Mouse (Mus musculus): ENCODE data around the gene Mdc1.

The Mdc1 gene

DNA sequence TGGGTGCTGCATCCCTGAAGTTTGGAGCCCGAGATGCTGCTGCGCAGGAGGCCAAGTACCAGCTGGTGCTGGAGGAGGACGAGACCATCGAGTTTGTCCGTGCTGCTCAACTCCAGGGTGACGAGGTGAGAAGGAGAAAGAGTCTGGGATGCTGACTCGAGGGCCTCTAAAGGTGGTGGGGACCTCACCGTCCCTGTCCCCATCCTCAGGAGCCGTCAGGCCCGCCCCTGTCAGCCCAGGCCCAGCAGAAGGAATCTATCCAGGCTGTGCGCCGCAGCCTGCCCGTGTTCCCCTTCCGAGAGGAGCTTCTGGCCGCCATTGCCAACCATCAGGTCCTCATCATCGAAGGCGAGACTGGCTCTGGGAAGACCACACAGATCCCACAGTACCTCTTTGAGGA is 41.6 kb downstream of the Mdc1 start:
- no peak for DNase-seq (ENCODE audit: low spot score)

DNA sequence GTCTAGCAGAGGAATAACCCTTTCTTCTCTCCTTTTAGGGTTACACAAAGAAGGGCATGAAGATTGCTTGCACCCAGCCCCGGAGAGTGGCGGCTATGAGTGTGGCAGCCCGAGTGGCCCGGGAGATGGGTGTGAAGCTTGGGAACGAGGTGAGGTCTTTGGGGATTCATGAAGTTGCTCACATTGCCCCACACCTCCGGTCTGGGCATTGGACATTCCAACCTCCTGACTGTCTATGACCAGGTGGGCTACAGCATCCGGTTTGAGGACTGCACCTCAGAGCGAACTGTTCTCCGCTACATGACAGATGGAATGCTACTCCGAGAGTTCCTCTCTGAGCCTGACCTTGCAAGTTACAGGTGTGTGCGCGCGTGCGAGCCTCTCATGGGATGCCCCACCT is 42.5 kb downstream of the Mdc1 start:
- DNase-seq (ENCODE audit: low spot score) = no peak

DNA sequence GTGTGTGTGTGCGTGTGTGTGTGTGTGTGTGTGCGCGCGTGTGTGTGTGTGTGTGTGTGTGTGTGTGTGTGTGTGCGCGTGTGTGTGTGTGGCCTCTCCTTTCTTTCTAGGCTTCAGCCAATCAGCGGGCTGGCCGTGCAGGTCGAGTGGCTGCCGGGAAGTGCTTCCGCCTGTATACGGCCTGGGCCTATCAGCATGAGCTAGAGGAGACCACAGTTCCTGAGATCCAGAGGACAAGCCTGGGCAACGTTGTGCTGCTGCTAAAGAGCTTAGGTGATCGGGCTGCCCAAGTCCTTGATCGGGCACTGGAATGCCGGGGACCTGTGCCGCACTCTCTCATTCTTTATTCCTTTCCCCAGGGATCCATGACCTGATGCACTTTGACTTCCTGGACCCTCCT is 46.4 kb downstream of the Mdc1 start:
- no peak for DNase-seq (ENCODE audit: low spot score)

DNA sequence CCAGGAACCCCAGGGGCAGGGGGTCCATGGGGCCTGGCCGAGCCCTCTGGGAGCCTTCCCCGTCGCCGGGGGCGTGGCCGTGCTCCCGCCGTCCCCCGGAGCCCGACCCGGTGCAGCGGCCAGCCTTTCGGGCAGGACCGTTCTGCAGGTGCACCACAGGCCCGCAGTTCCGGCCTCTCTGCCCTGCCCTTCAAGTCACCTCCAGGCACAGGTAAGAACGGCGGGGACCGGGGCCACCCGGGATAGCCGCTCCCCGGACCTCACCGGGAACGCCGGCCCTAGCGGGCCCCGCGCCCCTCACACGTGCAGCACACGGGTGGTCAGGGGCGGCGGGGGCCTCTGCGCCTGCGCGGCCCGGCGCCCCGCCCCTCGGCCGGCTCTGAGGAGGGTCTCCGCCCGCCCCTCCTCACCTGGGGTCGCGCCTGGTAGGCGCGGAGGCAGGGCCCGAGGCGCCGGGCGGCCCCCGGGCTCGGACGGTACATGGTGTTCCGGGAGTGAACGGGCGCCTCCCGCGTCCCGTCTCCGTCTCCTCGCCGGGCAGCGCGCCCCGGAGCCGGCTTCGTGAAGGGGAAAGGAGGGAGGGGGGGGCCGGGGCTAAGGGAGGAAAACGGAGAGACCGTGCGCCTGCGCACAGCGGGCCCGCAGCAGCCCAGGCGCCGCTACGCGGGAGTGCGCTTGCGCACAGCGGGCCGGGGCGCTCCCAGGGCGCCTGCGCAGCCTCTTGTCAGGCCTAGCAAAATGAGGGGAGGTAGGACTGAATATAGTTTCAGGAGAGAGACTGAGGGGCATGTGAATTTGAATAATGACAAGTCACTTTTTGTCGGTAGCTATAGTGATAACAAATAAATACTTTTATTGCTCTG is 55.7 kb downstream of the Mdc1 start, which contains the start of gene 2310061I04Rik:
TSS of gene 2310061I04Rik (minus strand) at position 651 of the 863 bp plus-strand sequence.
- peak; percentile 95 for DNase-seq (ENCODE audit: low spot score)

DNA sequence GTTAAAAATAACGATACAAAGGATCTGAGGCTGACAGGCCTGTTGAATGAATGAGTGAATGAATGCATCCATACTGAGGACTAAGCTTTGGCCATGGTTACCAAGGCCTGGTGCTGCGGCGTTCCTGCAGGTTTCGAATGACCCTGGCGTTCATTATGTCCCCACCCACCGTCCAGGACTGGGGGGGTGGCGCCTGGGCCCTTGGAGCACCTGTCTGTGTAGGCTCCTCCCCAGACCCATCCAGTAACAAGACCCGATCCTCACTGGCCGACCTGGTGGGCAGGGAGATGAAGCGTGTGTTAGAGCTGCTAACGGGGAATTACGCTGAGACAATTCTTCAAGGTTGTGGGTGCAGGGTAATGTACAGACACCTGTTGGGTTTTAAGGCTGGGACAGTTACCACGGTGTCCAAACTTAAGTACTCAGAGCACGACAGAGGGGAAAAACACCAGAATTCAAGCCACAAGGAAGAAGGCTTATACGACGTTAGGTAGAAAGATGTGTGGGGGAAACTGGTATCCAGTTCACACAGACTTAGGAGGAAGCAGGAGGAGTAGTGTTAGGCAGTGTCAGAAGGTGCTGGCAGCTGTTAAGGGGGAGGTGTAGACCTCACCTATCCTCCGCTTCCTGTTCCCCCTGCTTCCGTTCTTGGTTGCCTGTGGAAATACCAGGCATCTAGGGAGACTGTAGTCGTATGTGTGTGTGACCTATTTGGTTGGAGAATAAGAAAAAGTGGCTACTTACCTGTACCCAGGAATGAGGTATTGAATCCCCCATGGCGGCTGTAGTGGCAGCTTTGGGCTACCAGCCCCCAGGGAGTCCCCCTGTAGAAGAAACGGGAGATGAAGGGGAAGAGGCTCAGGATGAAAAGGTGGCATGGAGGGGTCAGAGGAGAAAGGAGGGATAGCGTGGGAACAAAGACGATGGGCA is 56.6 kb downstream of the Mdc1 start:
- DNase-seq (ENCODE audit: low spot score) = no peak

DNA sequence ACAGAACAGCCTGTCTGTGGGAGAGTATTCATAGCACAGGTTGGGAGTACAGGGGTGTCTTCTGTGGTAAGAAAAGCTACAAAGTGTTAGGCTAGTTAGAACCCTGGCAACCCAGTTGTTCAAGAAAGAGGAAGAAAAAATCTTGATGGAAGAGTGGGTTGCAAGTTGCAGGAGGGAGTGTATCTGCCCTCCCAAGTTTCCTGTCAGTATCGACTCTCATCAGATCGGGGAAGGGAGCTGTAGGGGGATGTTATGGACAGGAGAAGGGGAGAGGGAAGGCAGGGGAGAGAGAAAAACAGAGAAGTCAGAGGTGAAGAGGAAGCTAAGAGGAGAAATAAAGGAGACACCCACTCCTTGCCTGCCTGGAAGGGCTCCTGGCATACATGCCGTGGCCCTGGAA is 59.3 kb downstream of the Mdc1 start:
- no peak for DNase-seq (ENCODE audit: low spot score)

DNA sequence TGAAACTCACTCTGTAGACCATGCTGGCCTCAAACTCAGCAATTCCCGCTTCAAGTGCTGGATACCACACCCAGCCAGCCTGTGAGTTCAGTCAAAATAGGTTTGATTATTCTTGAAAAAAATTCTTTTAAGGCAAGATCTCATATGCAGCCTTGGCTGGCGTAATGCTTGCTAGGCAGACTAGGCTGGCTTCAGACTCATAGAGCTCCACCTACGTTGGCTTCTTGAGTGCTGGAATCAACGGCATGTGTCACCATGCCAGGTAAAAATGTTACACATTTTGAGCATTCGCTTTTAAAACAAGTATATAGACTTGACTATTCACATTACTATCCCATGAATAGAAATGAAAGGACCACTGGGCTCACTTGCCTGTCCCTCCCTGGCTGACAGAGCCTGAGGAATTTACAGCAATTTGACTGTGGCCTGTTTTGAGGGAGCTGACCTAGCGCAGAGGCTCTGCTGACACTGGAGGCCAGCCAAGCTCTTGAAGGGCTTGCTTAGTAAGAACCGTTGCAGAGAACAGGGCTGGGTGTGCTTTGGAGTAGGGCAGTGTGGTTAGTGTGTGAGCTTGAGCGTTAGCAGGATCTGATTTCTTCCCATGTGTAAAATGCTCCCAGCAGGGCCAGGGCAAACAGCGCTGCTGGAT is 62.2 kb downstream of the Mdc1 start:
- peak; percentile 90 for DNase-seq (ENCODE audit: low spot score)

DNA sequence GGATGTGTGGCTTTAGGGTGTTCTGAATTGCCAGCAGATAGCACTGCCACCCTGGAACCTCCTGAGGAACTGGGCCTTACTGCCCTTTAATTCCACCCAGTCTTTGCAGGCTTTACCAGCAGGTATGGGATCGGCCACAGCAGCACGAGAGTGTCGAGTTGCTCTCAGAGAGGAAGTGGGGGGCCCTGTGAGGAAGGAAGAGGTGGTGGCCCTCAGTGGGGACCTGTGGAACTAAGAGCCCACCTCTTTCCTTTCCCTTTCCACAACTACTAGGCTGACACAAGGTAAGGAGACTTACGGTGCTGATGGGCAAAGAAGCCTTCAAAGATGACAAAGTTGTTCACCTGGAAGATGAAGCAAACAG is 62.7 kb downstream of the Mdc1 start:
- no peak for DNase-seq (ENCODE audit: low spot score)

DNA sequence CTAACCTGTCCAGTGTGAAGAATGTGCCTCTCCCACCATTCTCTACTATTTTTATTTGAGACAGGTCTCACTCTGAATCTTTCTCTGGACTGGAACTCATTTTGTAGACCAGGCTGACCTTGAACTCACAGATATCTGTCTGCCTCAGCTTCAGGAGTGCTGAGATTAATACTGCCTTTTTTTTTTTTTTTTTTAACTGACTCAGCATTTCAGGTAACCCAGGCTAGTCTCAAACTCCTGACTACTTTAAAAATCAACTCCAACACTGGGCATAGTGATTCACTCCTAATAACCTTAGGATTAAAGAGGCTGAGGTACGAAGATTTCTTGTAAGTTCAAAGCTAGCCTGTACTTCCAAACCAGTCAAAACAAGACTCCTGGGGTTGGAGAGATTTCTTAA is 64.3 kb downstream of the Mdc1 start:
- no peak for DNase-seq (ENCODE audit: low spot score)

DNA sequence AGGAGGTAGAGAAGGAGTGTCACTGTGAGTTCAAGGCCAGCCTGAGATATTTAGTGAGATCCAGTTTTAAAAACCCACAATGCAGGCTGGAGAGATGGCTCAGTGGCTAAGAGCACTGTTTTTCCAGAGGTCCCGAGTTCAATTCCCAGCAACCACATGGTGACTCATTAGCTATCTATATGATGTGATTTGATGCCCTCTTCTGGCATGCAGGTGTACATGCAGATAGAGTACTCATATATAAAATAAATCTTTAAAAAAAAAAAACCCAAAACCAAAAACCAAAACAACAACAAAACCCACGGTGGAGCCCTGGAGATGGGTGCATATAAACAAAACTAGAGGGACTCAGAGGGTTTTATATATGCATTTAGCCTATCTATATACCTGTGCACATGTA is 66.3 kb downstream of the Mdc1 start:
- no peak for DNase-seq (ENCODE audit: low spot score)
